Mouse (Mus musculus): ENCODE data around the gene Gm527.

GRCm38 (mm10) chr12:64964560-64964959 is 46.9 kb downstream of the Gm527 start:
- no peak for TF ChIP-seq EP300 (optimal IDR thresholded peaks at IDR 0.05)
- TF ChIP-seq CTCF (IDR thresholded peaks at IDR 0.05; ENCODE audit: low read depth) = no peak

All from stomach, postnatal 0 days (tissue).